Mouse (Mus musculus) testis, adult 2 months (tissue): Measurements from ENCODE around the gene Ecm1. TPM values are rescaled to one million over a fixed set of nuclear protein-coding genes. Genes with fewer than 3 reads are reported as not detected.
"Not testable (repeated sequence)": the region's sequence is repeated elsewhere in the genome, so short reads cannot be mapped to it uniquely, and the experiment has no call there.

Source experiments
- H3K27ac ChIP-seq: fragments of 200-500 bp; 2 replicates; pipeline ENCODE4 v1.5.1; 2012; ENCODE audit warnings: low read depth, low read length; ENCODE audit not compliant: control insufficient read depth, insufficient read depth
- H3K27me3 ChIP-seq: fragments of 200-500 bp; 2 replicates; pipeline ENCODE4 v1.6.1; 2012; ENCODE audit warnings: mild to moderate bottlenecking, low read length, moderate library complexity; ENCODE audit not compliant: control insufficient read depth, insufficient read depth
- H3K36me3 ChIP-seq: fragments of 200-500 bp; 2 replicates; pipeline ENCODE4 v1.6.1; 2012; ENCODE audit warnings: mild to moderate bottlenecking, low read length; ENCODE audit not compliant: control insufficient read depth, insufficient read depth
- H3K4me1 ChIP-seq: fragments of 200-500 bp; 2 replicates; pipeline ENCODE4 v1.6.1; 2012; ENCODE audit warnings: low read length; ENCODE audit not compliant: control insufficient read depth, insufficient read depth
- H3K4me3 ChIP-seq: fragments of 200-500 bp; 2 replicates; pipeline ENCODE4 v1.5.1; 2012; ENCODE audit warnings: low read depth, mild to moderate bottlenecking, low read length, moderate library complexity, mixed read lengths; ENCODE audit not compliant: control insufficient read depth
- CTCF ChIP-seq: fragments of 200-500 bp; IDR thresholded peaks from 2 replicates; pipeline ENCODE4 v1.5.1; 2012; ENCODE audit warnings: low read depth, mild to moderate bottlenecking, inconsistent platforms, low read length, moderate library complexity; ENCODE audit not compliant: control insufficient read depth, insufficient read depth, insufficient replicate concordance
- POLR2A ChIP-seq: fragments of 200-500 bp; IDR thresholded peaks from 2 replicates; pipeline ENCODE4 v1.6.1; 2012; ENCODE audit warnings: low read depth, mild to moderate bottlenecking, inconsistent platforms, low read length, moderate library complexity; ENCODE audit not compliant: control insufficient read depth
- polyA plus RNA-seq: library from polyadenylated mRNA; depleted of rRNA; stranded (reverse); fragments of >200 nt; gene quantifications from 2 replicates; pipeline ENCODE4 v1.2.3, GENCODE M21; 2012

Gene Ecm1
- polyA plus RNA-seq, 1 experiment, result 26.7 TPM

DNA sequence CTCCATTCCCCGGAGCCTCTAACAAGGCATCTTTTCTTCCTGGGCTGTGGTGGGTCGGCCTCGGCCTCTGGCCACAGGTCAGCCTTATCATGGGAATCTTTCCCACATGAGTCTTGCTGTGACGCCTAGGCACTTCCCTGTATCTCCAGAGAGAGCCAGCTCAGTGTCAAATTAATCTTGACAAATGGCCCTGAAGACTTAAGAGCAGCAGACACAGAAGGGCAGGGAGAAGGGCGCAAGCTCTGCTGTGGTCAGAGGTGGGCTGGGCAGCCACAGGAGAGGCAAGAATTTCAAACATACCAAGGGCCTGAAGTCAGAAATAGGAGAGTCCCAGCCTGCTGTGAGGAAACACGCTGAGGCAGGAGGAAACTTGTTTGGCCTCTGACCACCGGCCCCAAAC is 43.0 kb downstream of the Ecm1 start:
- TF ChIP-seq CTCF, result no peak
- no peak for TF ChIP-seq POLR2A

GRCm38 (mm10) chr3:95695796-95696195 is 43.6 kb downstream of the Ecm1 start:
- TF ChIP-seq CTCF (no peak), POLR2A (no peak)
- Histone ChIP-seq H3K36me3 (no peaks in the 10 kb centered on the region), H3K27me3 (no peaks in the 10 kb centered on the region), H3K27ac (no peak overlapping the region), H3K4me1 (peaks cover 5% of the 10 kb centered on the region), H3K4me3 (no peak overlapping the region)

More for the DNA sequence above, 43.0 kb downstream of the Ecm1 start:
- Histone ChIP-seq H3K27ac (no peak overlapping the region), H3K4me3 (no peak overlapping the region), H3K27me3 (no peaks in the 10 kb centered on the region), H3K4me1 (peaks cover 5% of the 10 kb centered on the region), H3K36me3 (no peaks in the 10 kb centered on the region)

GRCm38 (mm10) chr3:95694808-95695703 is 44.3 kb downstream of the Ecm1 start:
- Histone ChIP-seq H3K4me3 (no peak overlapping the region), H3K27me3 (no peaks in the 10 kb centered on the region), H3K27ac (no peak overlapping the region; the same call in 1 of the 2 replicates), H3K36me3 (no peaks in the 10 kb centered on the region), H3K4me1 (peaks cover 2% of the 10 kb centered on the region)
- no peak for TF ChIP-seq CTCF
- TF ChIP-seq POLR2A, result no peak

DNA sequence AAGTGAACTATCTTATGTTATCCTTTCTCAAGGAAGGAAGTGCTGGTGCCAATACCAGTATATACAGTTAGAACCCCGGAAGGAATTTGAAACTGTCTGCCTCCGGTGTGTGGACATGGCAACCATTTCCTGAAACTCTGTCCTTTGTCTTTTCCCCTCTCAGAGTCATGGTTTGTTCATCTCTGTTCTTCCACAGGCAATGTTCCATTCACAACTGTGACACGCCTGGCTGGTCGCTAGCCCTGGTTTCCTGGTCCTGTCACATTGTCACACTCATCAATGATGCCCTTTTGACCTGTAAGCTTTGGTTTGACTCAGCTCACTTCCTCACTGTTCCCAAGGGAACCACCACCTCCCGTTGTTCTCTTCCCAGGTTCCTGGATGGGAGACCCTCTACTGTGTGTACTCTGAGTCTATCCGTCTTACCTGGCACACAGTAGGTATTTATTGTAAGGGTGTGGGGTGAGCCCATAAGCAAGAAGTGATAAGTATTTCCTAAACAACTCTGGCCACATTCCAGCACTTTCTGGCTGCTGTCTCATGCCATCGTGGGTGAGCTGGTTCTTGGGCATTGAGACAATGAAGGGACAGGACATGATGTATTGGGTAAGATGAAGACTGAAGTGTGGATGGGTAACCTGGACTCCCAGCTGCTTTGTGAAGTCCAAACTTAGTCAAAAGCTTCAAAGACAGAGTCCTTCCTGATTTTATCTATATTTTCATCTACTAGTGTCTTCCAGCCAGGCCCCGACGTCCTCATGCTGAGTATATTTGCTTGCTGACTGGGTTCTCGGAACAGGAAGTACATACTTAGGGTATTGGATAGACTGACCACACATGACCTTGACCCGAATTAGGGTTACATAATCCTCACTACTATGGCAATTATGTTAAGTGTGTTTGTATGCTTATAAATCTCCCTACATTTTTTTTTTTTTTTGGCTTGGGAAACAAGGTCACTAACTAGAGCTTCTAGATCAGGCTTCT is 45.3 kb downstream of the Ecm1 start:
- Histone ChIP-seq H3K27ac (no peak overlapping the region), H3K27me3 (no peaks in the 10 kb centered on the region), H3K36me3 (no peaks in the 10 kb centered on the region), H3K4me1 (peaks cover 2% of the 10 kb centered on the region), H3K4me3 (no peak overlapping the region)
- TF ChIP-seq CTCF, result no peak
- TF ChIP-seq POLR2A, result no peak

DNA sequence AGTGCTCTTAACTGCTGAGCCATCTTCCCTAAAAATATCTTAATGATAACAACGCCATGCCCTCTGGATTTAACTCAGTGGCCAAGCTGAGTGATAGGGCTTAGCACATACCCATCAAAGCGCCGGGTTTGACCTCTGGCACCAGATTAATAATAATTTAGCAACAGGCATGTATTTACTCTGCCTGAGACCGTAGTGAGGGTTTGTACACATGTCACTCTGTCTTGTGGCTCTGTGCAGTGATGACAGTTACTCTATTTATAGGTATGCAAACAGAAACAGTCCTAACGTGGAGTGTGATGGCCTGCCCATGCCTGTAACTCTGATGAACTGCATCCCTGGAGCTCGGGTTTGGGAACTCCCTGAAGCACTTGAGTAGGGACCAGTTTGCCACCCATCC is 46.7 kb downstream of the Ecm1 start:
- peaks cover 6% of the 10 kb centered on the region for H3K4me1 ChIP-seq
- TF ChIP-seq POLR2A (no peak), CTCF (no peak)

DNA sequence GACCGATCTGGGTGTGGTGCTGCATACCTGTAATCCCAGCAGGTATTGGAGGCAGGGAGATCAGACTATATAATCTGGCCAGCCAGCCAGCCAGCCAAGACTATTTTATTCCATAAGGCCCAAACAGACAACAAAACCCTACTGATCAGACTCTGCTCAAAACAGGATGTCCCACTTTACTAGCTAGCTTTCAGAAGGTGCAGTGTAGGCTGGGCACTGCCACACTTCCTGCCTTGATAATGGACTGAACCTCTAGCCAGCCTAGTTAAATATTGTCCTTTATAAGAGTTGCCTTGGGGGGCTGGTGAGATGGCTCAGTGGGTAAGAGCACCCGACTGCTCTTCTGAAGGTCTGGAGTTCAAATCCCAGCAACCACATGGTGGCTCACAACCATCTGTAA is 48.8 kb downstream of the Ecm1 start:
- H3K4me3 ChIP-seq, H3K36me3 ChIP-seq, H3K27ac ChIP-seq, H3K27me3 ChIP-seq: not testable (repeated sequence)
- H3K4me1 ChIP-seq, result peaks cover 16% of the 10 kb centered on the region

More for the DNA sequence above, 46.7 kb downstream of the Ecm1 start:
- H3K27ac ChIP-seq, result no peak overlapping the region
- H3K4me3 ChIP-seq, result no peak overlapping the region
- no peaks in the 10 kb centered on the region for H3K36me3 ChIP-seq
- H3K27me3 ChIP-seq, result no peaks in the 10 kb centered on the region; the same call in 1 of the 2 replicates

DNA sequence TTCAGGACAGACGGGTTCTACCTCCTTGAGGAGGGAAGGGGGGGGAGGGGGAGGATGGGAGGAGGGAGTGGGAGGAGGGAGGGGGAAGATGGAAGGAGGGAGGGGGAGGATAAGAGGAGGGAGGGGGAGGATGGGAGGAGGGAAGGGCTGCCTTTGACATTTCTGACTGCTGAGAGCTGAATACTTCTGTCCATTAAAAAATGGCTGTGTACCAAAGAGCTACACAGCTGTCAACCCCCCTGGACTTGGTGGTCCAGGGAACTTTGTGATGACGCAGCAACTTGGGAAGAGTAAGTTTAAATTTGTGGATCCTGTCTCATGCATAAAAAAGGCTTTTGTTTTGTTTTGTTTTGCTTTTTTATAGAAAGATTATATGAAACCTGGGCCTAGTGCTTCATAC is 49.4 kb downstream of the Ecm1 start:
- no peak overlapping the region for H3K27ac ChIP-seq
- H3K36me3 ChIP-seq, result no peaks in the 10 kb centered on the region
- no peaks in the 10 kb centered on the region; the same call in 1 of the 2 replicates for H3K27me3 ChIP-seq
- H3K4me1 ChIP-seq, result peaks cover 15% of the 10 kb centered on the region
- TF ChIP-seq POLR2A, result no peak
- no peak for TF ChIP-seq CTCF
- H3K4me3 ChIP-seq, result no peak overlapping the region
